Mouse (Mus musculus): ENCODE results near the gene Shb.

DNA sequence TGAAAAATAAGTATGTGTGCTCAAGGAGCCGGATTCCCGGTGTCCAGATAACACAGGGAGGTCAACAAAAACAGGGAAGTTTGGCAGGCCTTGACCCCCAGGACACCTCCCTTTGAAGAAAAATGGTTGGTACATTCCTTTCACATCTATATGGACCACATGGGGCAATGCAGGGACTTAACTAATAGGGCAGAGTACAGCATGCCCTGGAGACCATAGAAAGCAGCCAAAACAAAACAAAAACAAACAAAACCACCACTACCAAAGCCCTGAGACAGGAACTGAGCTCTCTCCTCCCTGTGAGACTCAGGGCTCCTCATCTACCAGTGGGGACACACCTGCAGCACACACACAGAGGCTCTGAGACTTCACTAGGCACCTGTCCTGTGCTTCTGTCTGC, 18.9 kb downstream of the Shb start:
- TF ChIP-seq POLR2A (IDR thresholded peaks at IDR 0.05; ENCODE audit: low read depth, low read length) (no peak), MAFK (IDR thresholded peaks at IDR 0.05; ENCODE audit: insufficient replicate concordance, low read length) (no peak), EP300 (IDR thresholded peaks at IDR 0.05; ENCODE audit: low read length) (0 out of 2 replicates have a peak, but pooled peaks have one; percentile 7)

Measured in CH12.LX (cell line).